Mouse (Mus musculus): Measurements from ENCODE around the gene Lcn5. TPM values are rescaled to one million over a fixed set of nuclear protein-coding genes. Genes with fewer than 3 reads are reported as not detected.

The Lcn5 gene
- polyA plus RNA-seq, 1 experiment from 2014 or later = not detected

Other genes with a start within 250 kb of the Lcn5 start
- 0.18 TPM in 1 of 2 replicates, not detected in the other for gene Fut7, start 234.7 kb upstream of the Lcn5 start, polyA plus RNA-seq (2015; fragmentation: Nextera tagmentation; extraction: Ambion mirVana)
- gene Abca2, start 229.2 kb upstream of the Lcn5 start, polyA plus RNA-seq (2015; fragmentation: Nextera tagmentation; extraction: Ambion mirVana) = 4.2 and 5.9 TPM in 2 replicates
- gene Clic3, start 201.1 kb upstream of the Lcn5 start, polyA plus RNA-seq (2015; fragmentation: Nextera tagmentation; extraction: Ambion mirVana) = 99.3 and 111 TPM in 2 replicates
- 49.9 and 56.9 TPM in 2 replicates for gene Paxx, start 196.9 kb upstream of the Lcn5 start, polyA plus RNA-seq (2015; fragmentation: Nextera tagmentation; extraction: Ambion mirVana)
- 4.1 and 9.1 TPM in 2 replicates for gene Ptgds, start 187.9 kb upstream of the Lcn5 start, polyA plus RNA-seq (2015; fragmentation: Nextera tagmentation; extraction: Ambion mirVana)
- not detected in 2 replicates for gene Lcn12, start 164.0 kb upstream of the Lcn5 start, polyA plus RNA-seq (2015; fragmentation: Nextera tagmentation; extraction: Ambion mirVana)
- 73.0 and 81.4 TPM in 2 replicates for gene Fbxw5, start 157.2 kb upstream of the Lcn5 start, polyA plus RNA-seq (2015; fragmentation: Nextera tagmentation; extraction: Ambion mirVana)
- gene C8g, start 156.2 kb upstream of the Lcn5 start, polyA plus RNA-seq (2015; fragmentation: Nextera tagmentation; extraction: Ambion mirVana) = 4.6 and 5.6 TPM in 2 replicates
- 34.4 and 35.7 TPM in 2 replicates for gene Traf2, start 111.0 kb upstream of the Lcn5 start, polyA plus RNA-seq (2015; fragmentation: Nextera tagmentation; extraction: Ambion mirVana)
- gene Edf1, start 100.1 kb upstream of the Lcn5 start, polyA plus RNA-seq (2015; fragmentation: Nextera tagmentation; extraction: Ambion mirVana) = 388 and 396 TPM in 2 replicates
- 0.81 and 6.0 TPM in 2 replicates for gene Mamdc4, start 83.1 kb upstream of the Lcn5 start, polyA plus RNA-seq (2015; fragmentation: Nextera tagmentation; extraction: Ambion mirVana)
- gene Phpt1, start 82.7 kb upstream of the Lcn5 start, polyA plus RNA-seq (2015; fragmentation: Nextera tagmentation; extraction: Ambion mirVana) = 129 and 139 TPM in 2 replicates
- gene Ajm1, start 76.2 kb upstream of the Lcn5 start, polyA plus RNA-seq (2015; fragmentation: Nextera tagmentation; extraction: Ambion mirVana) = 0.29 and 0.44 TPM in 2 replicates
- gene Rabl6, start 49.4 kb upstream of the Lcn5 start, polyA plus RNA-seq (2015; fragmentation: Nextera tagmentation; extraction: Ambion mirVana) = 73.6 and 74.9 TPM in 2 replicates
- gene Ccdc183, start 40.3 kb upstream of the Lcn5 start, polyA plus RNA-seq (2015; fragmentation: Nextera tagmentation; extraction: Ambion mirVana) = 0.12 and 0.14 TPM in 2 replicates
- 27.3 and 28.7 TPM in 2 replicates for gene Tmem141, start 35.9 kb upstream of the Lcn5 start, polyA plus RNA-seq (2015; fragmentation: Nextera tagmentation; extraction: Ambion mirVana)
- gene Fcna, start 29.9 kb upstream of the Lcn5 start, polyA plus RNA-seq (2015; fragmentation: Nextera tagmentation; extraction: Ambion mirVana) = 2.7 and 3.7 TPM in 2 replicates
- gene Lcn8, start 4.8 kb upstream of the Lcn5 start, polyA plus RNA-seq (2015; fragmentation: Nextera tagmentation; extraction: Ambion mirVana) = not detected in 2 replicates
- not detected in 2 replicates for gene Lcn6, start 18.8 kb downstream of the Lcn5 start, polyA plus RNA-seq (2015; fragmentation: Nextera tagmentation; extraction: Ambion mirVana)
- gene Lcn10, start 24.8 kb downstream of the Lcn5 start, polyA plus RNA-seq (2015; fragmentation: Nextera tagmentation; extraction: Ambion mirVana) = not detected in 2 replicates
- not detected in 2 replicates for gene Obp2a, start 42.1 kb downstream of the Lcn5 start, polyA plus RNA-seq (2015; fragmentation: Nextera tagmentation; extraction: Ambion mirVana)
- 92.0 and 94.5 TPM in 2 replicates for gene Bmyc, start 48.8 kb downstream of the Lcn5 start, polyA plus RNA-seq (2015; fragmentation: Nextera tagmentation; extraction: Ambion mirVana)
- not detected in 2 replicates for gene Obp2b, start 79.1 kb downstream of the Lcn5 start, polyA plus RNA-seq (2015; fragmentation: Nextera tagmentation; extraction: Ambion mirVana)
- not detected in 2 replicates for gene Lcn3, start 107.6 kb downstream of the Lcn5 start, polyA plus RNA-seq (2015; fragmentation: Nextera tagmentation; extraction: Ambion mirVana)
- gene Lcn11, start 119.1 kb downstream of the Lcn5 start, polyA plus RNA-seq (2015; fragmentation: Nextera tagmentation; extraction: Ambion mirVana) = not detected in 2 replicates
- not detected in 2 replicates for gene Gm13539, start 124.3 kb downstream of the Lcn5 start, polyA plus RNA-seq (2015; fragmentation: Nextera tagmentation; extraction: Ambion mirVana)
- gene Glt6d1, start 157.9 kb downstream of the Lcn5 start, polyA plus RNA-seq (2015; fragmentation: Nextera tagmentation; extraction: Ambion mirVana) = not detected in 2 replicates
- gene Lcn9, start 165.2 kb downstream of the Lcn5 start, polyA plus RNA-seq (2015; fragmentation: Nextera tagmentation; extraction: Ambion mirVana) = not detected in 2 replicates
- gene Sohlh1, start 189.3 kb downstream of the Lcn5 start, polyA plus RNA-seq (2015; fragmentation: Nextera tagmentation; extraction: Ambion mirVana) = not detected in 2 replicates
- 0.20 and 0.21 TPM in 2 replicates for gene Kcnt1, start 205.8 kb downstream of the Lcn5 start, polyA plus RNA-seq (2015; fragmentation: Nextera tagmentation; extraction: Ambion mirVana)

Measured in limb, embryonic 15.5 days (tissue).